Mouse (Mus musculus) gastrocnemius, postnatal 25 days (tissue): ENCODE data around the gene Prpf8. TPM values are rescaled to one million over a fixed set of nuclear protein-coding genes. Genes with fewer than 3 reads are reported as not detected.

ENCODE experiments used
- microRNA-seq, 2 experiments: library from miRNA; unstranded; fragments of <30 nt; microRNA quantifications; one replicate each; pipeline ENCODE4 v1.2.0; 2021; ENCODE audit warnings: borderline replicate concordance in 2 of 2
- total RNA-seq, 2 experiments: library from RNA; stranded (reverse); gene quantifications; 1 replicate in 1 of 2; 2 replicates in 1 of 2; pipeline ENCODE4 v1.2.3; 2021

The Prpf8 gene
- total RNA-seq, 2 experiments from 2014 or later, result 56.9 to 59.4 TPM

Small RNA genes within 50 kb of the gene (microRNA-seq; reads per million reads assigned to microRNA genes)
- gene Mir22 (23,972 to 82,874 reads per million in 2 experiments), gene Mir3971 (0 reads per million in 2 experiments)

Other genes with a start within 250 kb of the Prpf8 start
- gene Rpa1, start 138.5 kb upstream of the Prpf8 start, total RNA-seq, result 10 to 100 TPM; 54.8 to 57.9 TPM
- 1 to 10 TPM; 2.5 to 4.4 TPM for gene Smyd4, start 138.4 kb upstream of the Prpf8 start, total RNA-seq
- gene Serpinf1, start 64.1 kb upstream of the Prpf8 start, total RNA-seq, result 10 to 100 TPM; 98.5 to 98.7 TPM
- not detected for gene Serpinf2, start 47.2 kb upstream of the Prpf8 start, total RNA-seq
- gene Wdr81, start 32.1 kb upstream of the Prpf8 start, total RNA-seq, result 1 to 10 TPM; 4.7 to 5.7 TPM
- 1 to 10 TPM; 3.9 to 6.9 TPM for gene Tlcd2, start 25.1 kb upstream of the Prpf8 start, total RNA-seq
- 10 to 100 TPM; 39.2 to 42.8 TPM for gene Rilp, start 23.3 kb downstream of the Prpf8 start, total RNA-seq
- gene Scarf1, start 26.7 kb downstream of the Prpf8 start, total RNA-seq, result 1 to 10 TPM; 3.2 to 4.7 TPM
- 10 to 100 TPM; 23.5 to 26.8 TPM for gene Slc43a2, start 44.9 kb downstream of the Prpf8 start, total RNA-seq
- 100 to 1,000 TPM; 123 to 168 TPM for gene Pitpna, start 101.3 kb downstream of the Prpf8 start, total RNA-seq
- gene Inpp5k, start 144.2 kb downstream of the Prpf8 start, total RNA-seq, result 10 to 100 TPM; 19.0 to 19.8 TPM
- 10 to 100 TPM; 43.0 to 44.3 TPM for gene Myo1c, start 163.7 kb downstream of the Prpf8 start, total RNA-seq
- 10 to 100 TPM; 39.7 to 44.7 TPM for gene Crk, start 192.4 kb downstream of the Prpf8 start, total RNA-seq
- 100 to 1,000 TPM; 482 to 493 TPM for gene Ywhae, start 246.1 kb downstream of the Prpf8 start, total RNA-seq